Mouse (Mus musculus): ENCODE data around the gene Lgals4. TPM values are rescaled to one million over a fixed set of nuclear protein-coding genes. Genes with fewer than 3 reads are reported as not detected.

Gene Lgals4
- polyA plus RNA-seq, 2 experiments, result 0.98 to 2.3 TPM

DNA sequence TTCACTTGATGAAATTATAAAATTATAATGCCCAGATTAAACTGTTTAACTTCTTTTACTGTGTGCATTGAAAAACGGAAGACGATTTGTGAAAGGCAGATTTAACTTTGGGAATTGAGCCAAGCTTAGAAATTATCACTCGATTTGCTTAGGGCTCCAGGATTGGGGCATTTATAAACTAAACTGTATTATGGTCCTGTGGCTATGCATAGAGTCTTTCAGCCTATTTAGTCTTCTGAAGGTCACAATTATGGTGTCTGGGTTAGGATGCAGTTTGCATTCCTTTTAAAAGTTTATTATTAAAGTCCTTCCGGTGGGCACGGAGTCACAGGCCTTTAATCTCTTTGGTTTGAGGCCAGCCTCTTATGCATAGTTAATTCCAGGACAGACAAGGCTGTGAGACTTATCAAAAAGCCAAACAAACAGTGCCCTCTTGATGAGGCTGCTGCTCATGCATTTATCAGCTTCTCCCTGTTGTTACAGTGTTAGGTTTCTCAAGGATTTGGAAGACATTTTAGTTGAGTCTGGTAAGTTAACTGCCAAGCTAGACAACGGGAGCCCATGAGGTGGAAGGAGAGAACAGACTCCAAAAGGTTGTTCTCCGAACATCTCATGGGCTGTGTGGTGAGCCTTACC, 21.9 kb upstream of the Lgals4 start:
- Histone ChIP-seq H3K9ac (replicated peaks) (peak overlapping the region; percentile 78), H3K27me3 (ENCODE audit: control insufficient read depth, insufficient read depth, low read length) (no peaks in the 10 kb centered on the region), H3K4me2 (ENCODE audit: low read depth) (peak overlapping the region; percentile 99), H3K4me1 (replicated peaks; ENCODE audit: control insufficient read depth in 2 of 2, insufficient read depth in 2 of 2, low read length in 1 of 2) (peaks cover 23 to 28% of the 10 kb centered on the region in 2 experiments), H3K9me3 (ENCODE audit: control insufficient read depth, low read length) (no peaks in the 10 kb centered on the region), H3K36me3 (replicated peaks; ENCODE audit: control insufficient read depth, insufficient read depth, low read depth) (peaks cover 49% of the 10 kb centered on the region), H3K27ac (peak overlapping the region; percentile 60), H3K4me3 (ENCODE audit: insufficient read depth in 1 of 2, low read depth in 2 of 2, low read length in 2 of 2) (peak overlapping the region; percentile 90 to 96)
- no peak for ATAC-seq (ENCODE audit: insufficient read depth)
- WGBS (ENCODE audit: insufficient replicate concordance), result 6% methylated on average over 7 of the region's 7 CpGs
- 0 out of 2 replicates have a peak, but pooled peaks have one; percentile 9 for TF ChIP-seq CTCF (IDR thresholded peaks at IDR 0.05; ENCODE audit: low read depth)
- no peak; the same call in 1 of the 2 replicates for TF ChIP-seq EP300 (IDR thresholded peaks at IDR 0.05; ENCODE audit: low read depth)
- DNase-seq (ENCODE audit: low read depth in 3 of 3, low spot score in 3 of 3), result no peak

DNA sequence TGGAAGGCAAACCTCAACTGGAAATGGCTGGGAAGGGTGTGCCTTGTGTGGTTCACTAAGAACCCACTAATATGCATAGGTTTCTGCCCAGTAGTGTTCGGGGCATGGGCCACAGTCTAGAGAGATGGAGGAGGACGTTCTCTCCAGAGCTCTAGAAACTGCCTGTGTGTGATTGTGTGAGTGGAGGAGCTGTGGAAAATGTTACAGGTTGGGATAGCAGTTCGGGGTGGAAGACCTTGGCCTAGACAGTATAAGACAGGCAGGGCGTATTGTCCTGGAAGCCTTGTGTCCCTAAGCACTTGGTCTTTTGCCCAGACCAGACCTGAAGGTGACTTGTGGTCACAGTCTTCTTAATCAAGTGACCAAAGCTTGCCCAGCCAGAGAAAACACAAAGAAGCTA, 21.2 kb upstream of the Lgals4 start:
- Histone ChIP-seq H3K4me1 (replicated peaks; ENCODE audit: control insufficient read depth in 2 of 2, insufficient read depth in 2 of 2, low read length in 1 of 2) (peaks cover 23 to 32% of the 10 kb centered on the region in 2 experiments), H3K9me3 (ENCODE audit: control insufficient read depth, low read length) (no peaks in the 10 kb centered on the region), H3K9ac (replicated peaks) (peak overlapping the region; percentile 78), H3K36me3 (replicated peaks; ENCODE audit: control insufficient read depth, insufficient read depth, low read depth) (peaks cover 56% of the 10 kb centered on the region), H3K4me2 (ENCODE audit: low read depth) (peak overlapping the region; percentile 99), H3K27me3 (ENCODE audit: control insufficient read depth, insufficient read depth, low read length) (no peaks in the 10 kb centered on the region), H3K4me3 (ENCODE audit: insufficient read depth in 1 of 2, low read depth in 2 of 2, low read length in 2 of 2) (peak overlapping the region; percentile 90 to 96), H3K27ac (peak overlapping the region; percentile 27; the same call in 1 of the 2 replicates)
- no peak for ATAC-seq (ENCODE audit: insufficient read depth)
- no peak for TF ChIP-seq CTCF (IDR thresholded peaks at IDR 0.05; ENCODE audit: low read depth)
- no peak for TF ChIP-seq EP300 (IDR thresholded peaks at IDR 0.05; ENCODE audit: low read depth)
- no peak for DNase-seq (ENCODE audit: low read depth in 3 of 3, low spot score in 3 of 3)
- WGBS (ENCODE audit: insufficient replicate concordance), result 60% methylated on average over 4 of the region's 4 CpGs

DNA sequence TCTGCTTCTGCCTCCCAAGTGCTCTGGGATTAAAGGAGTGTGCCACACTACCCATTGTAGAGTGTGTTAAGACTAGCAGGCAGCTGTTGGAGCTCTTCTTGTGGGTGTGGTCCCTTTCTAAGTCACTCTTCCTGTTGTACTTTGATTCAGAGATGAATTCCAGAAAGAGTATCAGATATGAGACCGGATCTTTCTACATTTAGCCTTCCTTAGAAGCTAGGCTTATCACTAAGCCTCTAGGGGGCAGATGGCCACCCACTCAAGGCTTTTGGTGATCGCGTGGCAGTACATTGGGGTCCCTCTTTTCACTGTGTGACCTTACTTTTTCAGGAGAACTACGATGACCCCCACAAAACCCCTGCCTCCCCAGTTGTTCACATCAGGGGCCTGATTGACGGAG, 20.7 kb upstream of the Lgals4 start:
- Histone ChIP-seq H3K9me3 (ENCODE audit: control insufficient read depth, low read length) (no peaks in the 10 kb centered on the region), H3K4me1 (replicated peaks; ENCODE audit: control insufficient read depth in 2 of 2, insufficient read depth in 2 of 2, low read length in 1 of 2) (peaks cover 19 to 28% of the 10 kb centered on the region in 2 experiments), H3K36me3 (replicated peaks; ENCODE audit: control insufficient read depth, insufficient read depth, low read depth) (peaks cover 61% of the 10 kb centered on the region), H3K27ac (no peak overlapping the region), H3K4me3 (ENCODE audit: insufficient read depth in 1 of 2, low read depth in 2 of 2, low read length in 2 of 2) (peak overlapping the region; percentile 90 to 96), H3K9ac (replicated peaks) (peak overlapping the region; percentile 78), H3K27me3 (ENCODE audit: control insufficient read depth, insufficient read depth, low read length) (no peaks in the 10 kb centered on the region), H3K4me2 (ENCODE audit: low read depth) (peak overlapping the region; percentile 99)
- DNase-seq (ENCODE audit: low read depth in 3 of 3, low spot score in 3 of 3), result no peak
- 58% methylated on average over 5 of the region's 5 CpGs for WGBS (ENCODE audit: insufficient replicate concordance)
- ATAC-seq (ENCODE audit: insufficient read depth), result no peak
- TF ChIP-seq CTCF (IDR thresholded peaks at IDR 0.05; ENCODE audit: low read depth), result peak; percentile 32
- no peak for TF ChIP-seq EP300 (IDR thresholded peaks at IDR 0.05; ENCODE audit: low read depth)

DNA sequence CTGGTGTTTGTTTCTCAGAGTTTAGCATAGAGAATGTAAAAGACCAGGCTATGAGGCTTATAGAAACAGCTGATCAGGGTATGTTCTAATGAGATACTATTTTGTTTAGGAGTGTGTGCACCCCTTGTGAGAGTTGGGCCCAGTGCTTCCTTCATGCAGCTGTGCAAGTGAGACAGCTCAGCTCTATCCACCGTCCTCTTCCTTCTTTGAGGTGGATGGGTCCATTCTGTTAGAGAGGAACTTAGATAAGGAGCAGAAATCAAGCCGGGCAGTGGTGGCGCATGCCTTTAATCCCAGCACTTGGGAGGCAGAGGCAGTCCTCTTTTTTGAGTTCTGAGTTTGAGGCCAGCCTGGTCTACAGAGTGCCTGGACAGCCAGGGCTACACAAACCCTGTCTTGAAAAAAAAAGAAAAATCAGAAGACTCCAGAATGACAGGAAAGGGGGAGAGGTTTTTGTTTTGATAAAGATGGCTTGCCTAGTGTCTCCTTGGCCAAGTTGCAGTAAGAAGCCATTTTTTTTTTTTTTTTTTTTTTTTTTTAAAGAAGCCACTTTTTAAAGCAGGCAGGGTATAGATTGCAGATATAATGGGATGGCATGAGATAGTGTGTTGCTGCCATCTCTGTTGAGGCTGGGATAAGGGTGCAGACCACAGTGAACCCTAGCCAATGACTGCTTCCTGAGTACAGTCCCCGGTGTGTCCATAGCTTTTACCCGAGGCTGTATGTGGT, 19.2 kb upstream of the Lgals4 start:
- Histone ChIP-seq H3K4me3 (ENCODE audit: insufficient read depth in 1 of 2, low read depth in 2 of 2, low read length in 2 of 2) (no peak overlapping the region), H3K36me3 (replicated peaks; ENCODE audit: control insufficient read depth, insufficient read depth, low read depth) (peaks cover 75% of the 10 kb centered on the region), H3K4me2 (ENCODE audit: low read depth) (peak overlapping the region; percentile 6), H3K27ac (no peak overlapping the region), H3K4me1 (replicated peaks; ENCODE audit: control insufficient read depth in 2 of 2, insufficient read depth in 2 of 2, low read length in 1 of 2) (peaks cover 16 to 28% of the 10 kb centered on the region in 2 experiments), H3K9me3 (ENCODE audit: control insufficient read depth, low read length) (no peaks in the 10 kb centered on the region), H3K9ac (replicated peaks) (no peak overlapping the region; the same call in 1 of the 2 replicates), H3K27me3 (ENCODE audit: control insufficient read depth, insufficient read depth, low read length) (no peaks in the 10 kb centered on the region)
- ATAC-seq (ENCODE audit: insufficient read depth) (no peak), DNase-seq (ENCODE audit: low read depth in 3 of 3, low spot score in 3 of 3) (no peak)
- TF ChIP-seq EP300 (IDR thresholded peaks at IDR 0.05; ENCODE audit: low read depth) (no peak), CTCF (IDR thresholded peaks at IDR 0.05; ENCODE audit: low read depth) (no peak)
- 51% methylated on average over 5 of the region's 5 CpGs for WGBS (ENCODE audit: insufficient replicate concordance)

DNA sequence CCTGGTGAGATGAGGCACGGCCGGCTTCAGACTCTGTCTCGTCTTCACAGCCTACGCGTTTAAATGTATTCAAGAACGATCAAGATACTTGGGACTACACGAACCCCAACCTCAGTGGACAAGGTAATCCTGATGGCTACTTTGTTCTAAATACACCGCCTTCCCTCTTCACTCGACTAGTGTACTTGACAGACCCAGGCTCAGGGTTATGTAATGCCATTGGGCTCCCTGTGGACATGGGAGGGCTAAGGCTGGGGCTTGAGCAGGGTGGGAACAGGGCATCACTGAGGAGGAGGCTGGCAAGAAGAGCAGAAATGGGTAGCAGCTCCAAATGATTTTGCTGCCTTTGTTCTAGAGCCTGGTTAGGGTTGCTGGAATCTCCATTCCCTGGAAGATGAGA, 18.4 kb upstream of the Lgals4 start:
- DNase-seq (ENCODE audit: low read depth in 3 of 3, low spot score in 3 of 3) (no peak), ATAC-seq (ENCODE audit: insufficient read depth) (no peak)
- Histone ChIP-seq H3K9me3 (ENCODE audit: control insufficient read depth, low read length) (no peaks in the 10 kb centered on the region), H3K4me2 (ENCODE audit: low read depth) (peak overlapping the region; percentile 6; the same call in 1 of the 2 replicates), H3K36me3 (replicated peaks; ENCODE audit: control insufficient read depth, insufficient read depth, low read depth) (peaks cover 83% of the 10 kb centered on the region), H3K27me3 (ENCODE audit: control insufficient read depth, insufficient read depth, low read length) (no peaks in the 10 kb centered on the region), H3K4me1 (replicated peaks; ENCODE audit: control insufficient read depth in 2 of 2, insufficient read depth in 2 of 2, low read length in 1 of 2) (peaks cover 16 to 28% of the 10 kb centered on the region in 2 experiments), H3K9ac (replicated peaks) (no peak overlapping the region), H3K4me3 (ENCODE audit: insufficient read depth in 1 of 2, low read depth in 2 of 2, low read length in 2 of 2) (no peak overlapping the region), H3K27ac (no peak overlapping the region)
- TF ChIP-seq EP300 (IDR thresholded peaks at IDR 0.05; ENCODE audit: low read depth) (no peak), CTCF (IDR thresholded peaks at IDR 0.05; ENCODE audit: low read depth) (no peak)
- 87% methylated on average over 9 of the region's 9 CpGs for WGBS (ENCODE audit: insufficient replicate concordance)

All from liver, embryonic 14.5 days (tissue).